12 mouse cellular contexts compared by ENCODE assay signal in genomic region chr17:29122817-29123216, GRCm38 (mm10). TPM values are rescaled to one million over a fixed set of nuclear protein-coding genes. Genes with fewer than 3 reads are reported as not detected.
DNase-seq lines count a peak whose midpoint lies in the region; ATAC-seq and TF ChIP-seq lines count a peak whose summit lies in the region.
"Had no signal": no experiment of that assay in that cellular context is flagged by ENCODE, and none has a peak within 500 bp of the region (broad histone marks: within the 10 kb centered on the region; RNA-seq: fewer than 3 reads in every experiment).

No protein-coding gene starts in this region.

- no peak overlapping the region for H3K4me3 ChIP-seq in kidney, embryonic 14.5 days (ENCODE audit: low read length)
- no peak overlapping the region for H3K4me3 ChIP-seq in stomach, postnatal 0 days (ENCODE audit: low read depth, low read length)
- H3K4me3 ChIP-seq: liver, embryonic 13.5 days; midbrain, embryonic 12.5 days; neural tube, embryonic 13.5 days had no signal

- peak overlapping the region; percentile 39; the same call in 1 of the 2 replicates for H3K27ac ChIP-seq in kidney, embryonic 14.5 days (ENCODE audit: low read depth, low read length)
- 0 out of 2 replicates have a peak overlapping the region, but pooled peaks have one; percentile 35 for H3K27ac ChIP-seq in stomach, postnatal 0 days (replicated peaks)
- H3K27ac ChIP-seq: liver, embryonic 13.5 days; midbrain, embryonic 12.5 days; neural tube, embryonic 13.5 days had no signal

- ATAC-seq in kidney, embryonic 14.5 days (ENCODE audit: low FRiP score, low TSS enrichment): no peak
- no peak for ATAC-seq in stomach, postnatal 0 days (ENCODE audit: low FRiP score, low TSS enrichment)

- no peaks in the 10 kb centered on the region for H3K27me3 ChIP-seq in kidney, embryonic 14.5 days (ENCODE audit: control insufficient read depth, insufficient read depth, low read length)
- H3K27me3 ChIP-seq in stomach, postnatal 0 days (ENCODE audit: control insufficient read depth, insufficient read depth, low read length): no peaks in the 10 kb centered on the region
- H3K27me3 ChIP-seq: liver, embryonic 13.5 days; midbrain, embryonic 12.5 days; neural tube, embryonic 13.5 days had no signal

- TF ChIP-seq CTCF in stomach, postnatal 0 days (IDR thresholded peaks at IDR 0.05; ENCODE audit: low read depth): no peak

- H3K9me3 ChIP-seq in kidney, embryonic 14.5 days (ENCODE audit: control insufficient read depth, low read length): no peaks in the 10 kb centered on the region
- no peaks in the 10 kb centered on the region for H3K9me3 ChIP-seq in stomach, postnatal 0 days (ENCODE audit: control insufficient read depth, low read length)
- H3K9me3 ChIP-seq: liver, embryonic 13.5 days; midbrain, embryonic 12.5 days; neural tube, embryonic 13.5 days had no signal

- 66% methylated on average over 6 of the region's 6 CpGs for WGBS in kidney, embryonic 14.5 days
- 25% methylated on average over 6 of the region's 6 CpGs for WGBS in stomach, postnatal 0 days

- no peak overlapping the region for H3K4me2 ChIP-seq in kidney, embryonic 14.5 days (replicated peaks; ENCODE audit: low read depth, low read length)
- H3K4me2 ChIP-seq in stomach, postnatal 0 days (replicated peaks; ENCODE audit: low read depth): no peak overlapping the region
- H3K4me2 ChIP-seq: liver, embryonic 13.5 days; midbrain, embryonic 12.5 days; neural tube, embryonic 13.5 days had no signal

- DNase-seq in adrenal gland, adult (ENCODE audit: inconsistent age in 2 of 2, low spot score in 1 of 2): peak; percentile 68 to 91
- DNase-seq in adrenal gland, postnatal 4 days (ENCODE audit: low spot score in 2 of 2): no peak
- peak; percentile 0 for DNase-seq in thymus, postnatal 14 days
- no peak for DNase-seq in thymus, postnatal 10 days (ENCODE audit: low spot score in 2 of 2)
- no peak for DNase-seq in stomach, postnatal 0 days (ENCODE audit: low spot score)
- no peak for DNase-seq in spleen, adult 18-20 months
- no peak for DNase-seq in layer of hippocampus, adult 8-10 months (ENCODE audit: low spot score in 2 of 2)
- DNase-seq: liver, embryonic 13.5 days; right cerebral cortex, postnatal 14 days had no signal

- no peak overlapping the region for H3K9ac ChIP-seq in kidney, embryonic 14.5 days (ENCODE audit: low read depth, low read length)
- H3K9ac ChIP-seq in stomach, postnatal 0 days (ENCODE audit: low read length): no peak overlapping the region
- H3K9ac ChIP-seq: liver, embryonic 13.5 days; midbrain, embryonic 12.5 days; neural tube, embryonic 13.5 days had no signal

- H3K36me3 ChIP-seq in kidney, embryonic 14.5 days (ENCODE audit: control insufficient read depth, insufficient read depth, low read length): no peaks in the 10 kb centered on the region
- no peaks in the 10 kb centered on the region for H3K36me3 ChIP-seq in stomach, postnatal 0 days (ENCODE audit: control insufficient read depth, insufficient read depth, low read length)
- H3K36me3 ChIP-seq: liver, embryonic 13.5 days; midbrain, embryonic 12.5 days; neural tube, embryonic 13.5 days had no signal

- H3K4me1 ChIP-seq in kidney, embryonic 14.5 days (ENCODE audit: control insufficient read depth, insufficient read depth, low read length): no peaks in the 10 kb centered on the region
- H3K4me1 ChIP-seq in stomach, postnatal 0 days (replicated peaks; ENCODE audit: control insufficient read depth, insufficient read depth): no peaks in the 10 kb centered on the region; the same call in none of the 2 replicates
- H3K4me1 ChIP-seq: midbrain, embryonic 12.5 days; neural tube, embryonic 13.5 days had no signal

- no peak for TF ChIP-seq EP300 in stomach, postnatal 0 days (optimal IDR thresholded peaks at IDR 0.05)

RNA-seq across cellular contexts. Expression of gene Rab44, which starts 8.9 kb away (rescaled TPM):
- total RNA-seq in adrenal gland, postnatal 4 days (2021): 1 to 10 TPM; 1.4 to 1.7 TPM
- polyA plus RNA-seq in kidney, embryonic 14.5 days (2014; fragmentation: Nextera tagmentation; extraction: Ambion mirVana): 0.39 TPM in 1 of 2 replicates, not detected in the other
- 1.4 and 2.2 TPM in 2 replicates for polyA plus RNA-seq in stomach, postnatal 0 days (2015; fragmentation: Nextera tagmentation; extraction: Ambion mirVana)
- under 1 TPM in 2 of 4 experiments, not detected in 2; 0.16 to 0.30 TPM for total RNA-seq in layer of hippocampus, adult 8-10 months (2022)

RNA-seq across cellular contexts. Expression of gene Cdkn1a, which starts 32.0 kb away (rescaled TPM):
- 10 to 100 TPM; 33.7 to 36.0 TPM for total RNA-seq in adrenal gland, postnatal 4 days (2021)
- 37.4 and 45.6 TPM in 2 replicates for polyA plus RNA-seq in kidney, embryonic 14.5 days (2014; fragmentation: Nextera tagmentation; extraction: Ambion mirVana)
- 484 and 502 TPM in 2 replicates for polyA plus RNA-seq in stomach, postnatal 0 days (2015; fragmentation: Nextera tagmentation; extraction: Ambion mirVana)
- total RNA-seq in layer of hippocampus, adult 8-10 months (2022): 10 to 100 TPM in 1 of 4 experiments, 1 to 10 TPM in 3; 7.0 to 12.5 (median 8.8) TPM

Comparison
In these comparisons a context has a peak if more than half of its experiments do, and no peak if none do; other contexts are left out.
1. DNase-seq: peak in adrenal gland, adult (2 of 2) and thymus, postnatal 14 days (single experiment); none in adrenal gland, postnatal 4 days (0 of 2), thymus, postnatal 10 days (0 of 2), stomach, postnatal 0 days (single experiment), spleen, adult 18-20 months (0 of 2) and layer of hippocampus, adult 8-10 months (0 of 2).